In genomic region chr9:71604914-71605635, GRCm38 (mm10) we compare ENCODE assay signal across 20 mouse cellular contexts. TPM values are rescaled to one million over a fixed set of nuclear protein-coding genes. Genes with fewer than 3 reads are reported as not detected.
DNase-seq lines count a peak whose midpoint lies in the region; ATAC-seq and TF ChIP-seq lines count a peak whose summit lies in the region.
"Had no signal": no experiment of that assay in that cellular context is flagged by ENCODE, and none has a peak within 500 bp of the region (broad histone marks: within the 10 kb centered on the region; RNA-seq: fewer than 3 reads in every experiment).

No protein-coding gene starts in this region.

- no peaks in the 10 kb centered on the region for H3K27me3 ChIP-seq in forebrain, embryonic 10.5 days (ENCODE audit: poor library complexity, severe bottlenecking)
- no peaks in the 10 kb centered on the region for H3K27me3 ChIP-seq in forebrain, embryonic 13.5 days
- no peaks in the 10 kb centered on the region for H3K27me3 ChIP-seq in hindbrain, postnatal 0 days (ENCODE audit: insufficient read depth, low read length)
- H3K27me3 ChIP-seq in hindbrain, embryonic 16.5 days (replicated peaks; ENCODE audit: control insufficient read depth, insufficient read depth, low read length), result no peaks in the 10 kb centered on the region
- no peaks in the 10 kb centered on the region for H3K27me3 ChIP-seq in intestine, postnatal 0 days (replicated peaks; ENCODE audit: control insufficient read depth, insufficient read depth, low read length)
- H3K27me3 ChIP-seq: forebrain, embryonic 15.5 days had no signal

- no peak overlapping the region for H3K4me3 ChIP-seq in forebrain, embryonic 10.5 days
- no peak overlapping the region for H3K4me3 ChIP-seq in forebrain, embryonic 13.5 days
- H3K4me3 ChIP-seq in hindbrain, postnatal 0 days (ENCODE audit: low read length), result no peak overlapping the region
- no peak overlapping the region for H3K4me3 ChIP-seq in hindbrain, embryonic 16.5 days (ENCODE audit: low read length)
- H3K4me3 ChIP-seq in intestine, postnatal 0 days (ENCODE audit: low read depth, low read length), result no peak overlapping the region
- H3K4me3 ChIP-seq: forebrain, embryonic 15.5 days; left cerebral cortex, adult 2 months; midbrain, embryonic 10.5 days had no signal

- no peak for DNase-seq in forebrain, embryonic 10.5 days (ENCODE audit: extremely low spot score, low spot score)
- DNase-seq in hindbrain, postnatal 0 days (ENCODE audit: low spot score), result no peak
- DNase-seq in thymus, postnatal 14 days, result peak; percentile 16
- DNase-seq in thymus, postnatal 10 days (ENCODE audit: low spot score in 2 of 2), result no peak
- DNase-seq in testis, postnatal 14 days (ENCODE audit: low spot score), result peak; percentile 66
- DNase-seq: adrenal gland, adult 2 months; cerebellum, adult 11 months; heart, adult 11 months; kidney, adult 11 months; kidney, postnatal 14 days; lung, embryonic 14.5 days; thymus, adult 18-20 months had no signal

- no peak for TF ChIP-seq CTCF in hindbrain, postnatal 0 days (IDR thresholded peaks at IDR 0.05; ENCODE audit: low read depth)
- no peak for TF ChIP-seq CTCF in intestine, postnatal 0 days (IDR thresholded peaks at IDR 0.05; ENCODE audit: low read depth)

- ATAC-seq in forebrain, embryonic 13.5 days, result no peak
- ATAC-seq in hindbrain, postnatal 0 days, result 0 out of 2 replicates have a peak, but pooled peaks have one; percentile 29
- no peak for ATAC-seq in hindbrain, embryonic 16.5 days
- ATAC-seq in intestine, postnatal 0 days, result no peak
- ATAC-seq: CD4-positive, CD25-positive, alpha-beta regulatory T cell, adult 4 months; forebrain, embryonic 15.5 days had no signal

- H3K4me1 ChIP-seq in forebrain, embryonic 10.5 days, result peaks cover 12% of the 10 kb centered on the region
- peaks cover 3% of the 10 kb centered on the region; the same call in 1 of the 2 replicates for H3K4me1 ChIP-seq in forebrain, embryonic 13.5 days
- no peaks in the 10 kb centered on the region for H3K4me1 ChIP-seq in hindbrain, postnatal 0 days (ENCODE audit: insufficient read depth, low read length)
- no peaks in the 10 kb centered on the region for H3K4me1 ChIP-seq in hindbrain, embryonic 16.5 days (ENCODE audit: control insufficient read depth, insufficient read depth, low read depth, low read length)
- H3K4me1 ChIP-seq in intestine, postnatal 0 days (replicated peaks; ENCODE audit: control insufficient read depth, insufficient read depth, low read length), result no peaks in the 10 kb centered on the region
- H3K4me1 ChIP-seq: forebrain, embryonic 15.5 days had no signal

- 52% methylated on average over 6 of the region's 6 CpGs for WGBS in forebrain, embryonic 10.5 days
- 47% methylated on average over 6 of the region's 6 CpGs for WGBS in forebrain, embryonic 13.5 days
- WGBS in hindbrain, postnatal 0 days, result 32% methylated on average over 6 of the region's 6 CpGs
- 36% methylated on average over 6 of the region's 6 CpGs for WGBS in hindbrain, embryonic 16.5 days
- 44% methylated on average over 6 of the region's 6 CpGs for WGBS in intestine, postnatal 0 days

- 0 out of 2 replicates have a peak overlapping the region, but pooled peaks have one; percentile 6 for H3K27ac ChIP-seq in forebrain, embryonic 10.5 days
- H3K27ac ChIP-seq in forebrain, embryonic 13.5 days, result no peak overlapping the region
- no peak overlapping the region for H3K27ac ChIP-seq in hindbrain, postnatal 0 days
- H3K27ac ChIP-seq in hindbrain, embryonic 16.5 days (ENCODE audit: low read depth, low read length), result no peak overlapping the region
- H3K27ac ChIP-seq in intestine, postnatal 0 days (ENCODE audit: low read depth, low read length), result no peak overlapping the region
- H3K27ac ChIP-seq: forebrain, embryonic 15.5 days; left cerebral cortex, adult 2 months; midbrain, embryonic 10.5 days had no signal

- H3K9ac ChIP-seq in forebrain, embryonic 13.5 days, result no peak overlapping the region
- H3K9ac ChIP-seq in hindbrain, postnatal 0 days (replicated peaks; ENCODE audit: low read length), result no peak overlapping the region
- no peak overlapping the region for H3K9ac ChIP-seq in hindbrain, embryonic 16.5 days (ENCODE audit: low read depth, low read length)
- H3K9ac ChIP-seq in intestine, postnatal 0 days (ENCODE audit: low read depth, low read length), result no peak overlapping the region
- H3K9ac ChIP-seq: forebrain, embryonic 15.5 days; lung, embryonic 14.5 days had no signal

- no peaks in the 10 kb centered on the region for H3K9me3 ChIP-seq in forebrain, embryonic 10.5 days
- no peaks in the 10 kb centered on the region for H3K9me3 ChIP-seq in forebrain, embryonic 13.5 days (replicated peaks)
- no peaks in the 10 kb centered on the region for H3K9me3 ChIP-seq in hindbrain, postnatal 0 days (ENCODE audit: low read length)
- H3K9me3 ChIP-seq in hindbrain, embryonic 16.5 days (ENCODE audit: control insufficient read depth, low read length), result no peaks in the 10 kb centered on the region
- no peaks in the 10 kb centered on the region for H3K9me3 ChIP-seq in intestine, postnatal 0 days (ENCODE audit: control insufficient read depth)
- H3K9me3 ChIP-seq: forebrain, embryonic 15.5 days; G1E; midbrain, embryonic 10.5 days had no signal

- H3K36me3 ChIP-seq in forebrain, embryonic 10.5 days (replicated peaks), result no peaks in the 10 kb centered on the region
- H3K36me3 ChIP-seq in forebrain, embryonic 13.5 days (ENCODE audit: poor library complexity, severe bottlenecking), result no peaks in the 10 kb centered on the region
- H3K36me3 ChIP-seq in hindbrain, postnatal 0 days (ENCODE audit: insufficient read depth, low read length), result no peaks in the 10 kb centered on the region
- no peaks in the 10 kb centered on the region for H3K36me3 ChIP-seq in hindbrain, embryonic 16.5 days (ENCODE audit: control insufficient read depth, insufficient read depth, low read length)
- H3K36me3 ChIP-seq in intestine, postnatal 0 days (ENCODE audit: control insufficient read depth, insufficient read depth), result no peaks in the 10 kb centered on the region
- H3K36me3 ChIP-seq: forebrain, embryonic 15.5 days; G1E; midbrain, embryonic 10.5 days had no signal

- no peak overlapping the region for H3K4me2 ChIP-seq in forebrain, embryonic 13.5 days
- no peak overlapping the region for H3K4me2 ChIP-seq in hindbrain, postnatal 0 days (ENCODE audit: low read depth, low read length)
- no peak overlapping the region for H3K4me2 ChIP-seq in hindbrain, embryonic 16.5 days (ENCODE audit: low read length)
- H3K4me2 ChIP-seq in intestine, postnatal 0 days (replicated peaks; ENCODE audit: low read depth), result no peak overlapping the region
- H3K4me2 ChIP-seq: forebrain, embryonic 15.5 days; lung, embryonic 14.5 days had no signal

RNA-seq across cellular contexts. Expression of gene Myzap, which starts 12.9 kb away (rescaled TPM):
- 3.5 and 4.0 TPM in 2 replicates for polyA plus RNA-seq in forebrain, embryonic 10.5 days (2016; fragmentation: Nextera tagmentation; extraction: Ambion mirVana)
- 2.4 and 2.5 TPM in 2 replicates for polyA plus RNA-seq in forebrain, embryonic 13.5 days (2015; fragmentation: Nextera tagmentation; extraction: Ambion mirVana)
- 0.29 and 1.3 TPM in 2 replicates for total RNA-seq in hindbrain, postnatal 0 days (2014; rRNA removed)
- 1.6 and 1.9 TPM in 2 replicates for polyA plus RNA-seq in hindbrain, postnatal 0 days (2015; fragmentation: Nextera tagmentation; extraction: Ambion mirVana)
- polyA plus RNA-seq in hindbrain, embryonic 16.5 days (2015; fragmentation: Nextera tagmentation; extraction: Ambion mirVana), result 1.9 and 2.3 TPM in 2 replicates
- polyA plus RNA-seq in intestine, postnatal 0 days (2015; fragmentation: Nextera tagmentation; extraction: Ambion mirVana), result 9.7 and 12.0 TPM in 2 replicates
- polyA plus RNA-seq: G1E had no signal

Comparison
In these comparisons a context has a peak if more than half of its experiments do, and no peak if none do; other contexts are left out.
1. DNase-seq: peak in thymus, postnatal 14 days (single experiment) and testis, postnatal 14 days (single experiment); none in forebrain, embryonic 10.5 days (single experiment), hindbrain, postnatal 0 days (single experiment) and thymus, postnatal 10 days (0 of 2).